Mouse (Mus musculus): ENCODE measurements at regions not wholly inside any gene's neighbourhood (a gene's known extent, or its start where the extent isn't known, plus 50 kb on each side); places are given as distances from the start of the nearest gene placed in this dataset.

DNA sequence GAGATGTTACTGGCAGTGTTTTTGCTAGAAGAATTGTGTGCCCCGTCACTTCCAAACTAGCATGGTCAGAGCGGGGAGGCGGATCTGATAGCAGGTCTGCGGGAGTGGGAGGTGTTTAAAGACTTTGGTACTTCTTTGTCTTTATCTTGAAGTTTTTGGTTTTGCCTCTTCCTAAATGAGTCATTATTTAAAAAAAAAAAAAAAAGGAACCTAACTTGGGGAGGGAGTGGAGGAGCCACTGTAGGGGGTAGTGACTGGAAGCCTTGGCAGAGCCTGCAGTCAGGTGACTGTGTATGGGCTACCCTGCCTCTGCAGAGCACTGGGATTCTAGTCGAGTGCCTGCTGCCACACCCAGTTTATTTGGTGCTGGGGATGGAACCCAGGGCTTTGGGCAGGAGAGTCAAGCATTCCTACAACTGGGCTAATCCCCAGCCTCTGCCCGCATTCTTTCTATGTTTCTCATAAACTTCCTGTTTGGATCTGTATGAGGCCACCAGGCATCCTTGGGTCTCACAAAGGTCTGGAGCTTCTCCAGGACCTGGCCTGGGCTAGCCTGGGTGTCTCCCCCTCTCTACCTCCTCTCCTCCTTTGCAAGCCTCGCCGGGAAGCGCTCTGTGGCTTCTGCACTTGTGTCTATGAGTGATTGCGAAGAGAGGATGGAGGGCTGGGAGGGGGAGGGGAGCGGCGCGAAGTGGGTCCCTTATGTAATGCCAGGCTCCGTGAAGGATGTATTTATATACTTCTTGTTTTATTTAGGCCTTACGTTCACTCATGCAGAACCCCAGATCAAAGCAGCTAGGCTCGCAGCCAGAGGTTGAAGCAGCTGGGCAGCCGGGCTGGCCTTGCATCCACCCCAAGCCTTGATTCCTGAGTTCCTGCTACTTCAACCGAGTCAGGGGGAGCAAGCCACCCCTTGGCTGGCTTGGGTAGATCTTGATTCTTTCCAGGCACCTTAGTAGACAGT lies 143.1 kb upstream of the Mrps10 start:
- no peak for TF ChIP-seq POLR2A (IDR thresholded peaks at IDR 0.05; ENCODE audit: extremely low read depth, insufficient read depth, low read length)
- TF ChIP-seq CTCF (IDR thresholded peaks at IDR 0.05; ENCODE audit: extremely low read depth, insufficient read depth, low read length) = no peak

Measured in cortical plate, adult 2 months (tissue).